Mouse (Mus musculus): ENCODE data around the gene Dnajb14.

DNA sequence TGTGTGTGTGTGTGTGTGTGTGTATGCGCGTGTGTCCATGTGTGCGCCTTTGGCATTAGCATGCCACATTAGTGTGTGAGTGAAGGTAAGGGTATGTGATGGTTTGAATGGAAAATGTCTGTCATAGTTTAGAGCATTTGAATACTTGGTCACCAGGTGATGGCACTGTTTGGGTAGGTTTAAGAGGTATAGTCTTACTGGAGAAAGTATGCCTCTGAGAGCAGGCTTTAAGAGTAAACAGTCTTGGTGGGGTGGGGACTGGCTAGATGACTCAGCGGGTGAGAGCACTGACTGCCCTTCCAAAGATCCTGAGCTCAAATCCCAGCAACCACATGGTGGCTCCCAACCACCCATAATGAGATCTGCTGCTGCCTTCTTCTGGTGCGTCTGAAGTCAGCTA, 17.8 kb upstream of the Dnajb14 start:
- TF ChIP-seq MAX (IDR thresholded peaks at IDR 0.05) (no peak), CTCF (IDR thresholded peaks at IDR 0.05; ENCODE audit: control insufficient read depth, insufficient read depth, insufficient read length) (no peak), FOSL1 (IDR thresholded peaks at IDR 0.05; ENCODE audit: insufficient read depth, low read length, poor library complexity, severe bottlenecking) (no peak), MYOD1 (IDR thresholded peaks at IDR 0.05; ENCODE audit: control insufficient read depth, insufficient read length, low read depth) (no peak), USF1 (IDR thresholded peaks at IDR 0.05; ENCODE audit: low read depth) (no peak), CEBPB (IDR thresholded peaks at IDR 0.05; ENCODE audit: low read depth) (no peak), MYOG (IDR thresholded peaks at IDR 0.05; ENCODE audit: control insufficient read depth, extremely low read depth, insufficient read length) (no peak)

Data from C2C12 (cell line).